Comparison of ENCODE assay signal across 24 mouse cellular contexts in the genomic region with DNA sequence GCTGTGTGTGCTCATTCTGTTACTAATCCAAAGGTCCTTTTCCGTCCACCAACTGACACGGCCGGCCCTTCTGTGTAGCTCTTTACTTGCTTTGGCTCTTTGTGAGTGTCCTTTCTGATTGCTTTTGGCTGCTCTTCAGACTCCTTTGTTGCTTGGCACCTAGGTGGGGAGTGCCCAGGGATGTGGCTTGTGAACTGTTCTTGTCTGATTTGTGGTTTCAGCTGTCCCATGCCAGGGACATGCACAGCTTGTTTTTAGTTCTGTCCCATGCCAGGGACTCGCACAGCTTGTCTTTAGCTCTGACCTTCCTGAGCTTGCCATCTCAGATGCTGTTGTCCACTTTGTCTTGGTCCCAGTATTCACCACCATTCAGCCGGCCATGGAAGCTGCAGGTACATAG. TPM values are rescaled to one million over a fixed set of nuclear protein-coding genes. Genes with fewer than 3 reads are reported as not detected.
DNase-seq lines count a peak whose midpoint lies in the region; ATAC-seq and TF ChIP-seq lines count a peak whose summit lies in the region.
"Had no signal": no experiment of that assay in that cellular context is flagged by ENCODE, and none has a peak within 500 bp of the region (broad histone marks: within the 10 kb centered on the region; RNA-seq: fewer than 3 reads in every experiment).

No protein-coding gene starts in this region.

- H3K9ac ChIP-seq in heart, embryonic 12.5 days = no peak overlapping the region
- H3K9ac ChIP-seq in midbrain, embryonic 11.5 days (ENCODE audit: low read length) = no peak overlapping the region
- H3K9ac ChIP-seq in midbrain, postnatal 0 days (replicated peaks; ENCODE audit: low read length, poor library complexity, severe bottlenecking) = no peak overlapping the region
- H3K9ac ChIP-seq: forebrain, embryonic 13.5 days; hindbrain, embryonic 12.5 days; hindbrain, embryonic 15.5 days had no signal

- no peaks in the 10 kb centered on the region for H3K27me3 ChIP-seq in heart, embryonic 12.5 days (replicated peaks)
- H3K27me3 ChIP-seq in midbrain, embryonic 11.5 days (ENCODE audit: control insufficient read depth, insufficient read depth, low read length) = no peaks in the 10 kb centered on the region
- H3K27me3 ChIP-seq in midbrain, postnatal 0 days (ENCODE audit: insufficient read depth, low read length) = no peaks in the 10 kb centered on the region
- H3K27me3 ChIP-seq: CH12.LX; forebrain, embryonic 13.5 days; hindbrain, embryonic 12.5 days; hindbrain, embryonic 15.5 days; Patski had no signal

- TF ChIP-seq CTCF in midbrain, postnatal 0 days (IDR thresholded peaks at IDR 0.05) = no peak

- H3K4me3 ChIP-seq in heart, embryonic 12.5 days = no peak overlapping the region
- H3K4me3 ChIP-seq in midbrain, embryonic 11.5 days (ENCODE audit: low read depth, low read length) = no peak overlapping the region
- H3K4me3 ChIP-seq in midbrain, postnatal 0 days (ENCODE audit: low read depth, low read length) = no peak overlapping the region
- H3K4me3 ChIP-seq: forebrain, embryonic 10.5 days; forebrain, embryonic 13.5 days; hindbrain, embryonic 12.5 days; hindbrain, embryonic 15.5 days had no signal

- peaks cover 9% of the 10 kb centered on the region for H3K4me1 ChIP-seq in heart, embryonic 12.5 days (replicated peaks)
- peaks cover 11% of the 10 kb centered on the region for H3K4me1 ChIP-seq in midbrain, embryonic 11.5 days (ENCODE audit: control insufficient read depth, insufficient read depth, low read length)
- H3K4me1 ChIP-seq in midbrain, postnatal 0 days (ENCODE audit: insufficient read depth, low read length) = peaks cover 7% of the 10 kb centered on the region; the same call in 1 of the 2 replicates

- no peak for ATAC-seq in heart, embryonic 12.5 days (ENCODE audit: insufficient number of reproducible peaks, low FRiP score)
- no peak for ATAC-seq in midbrain, embryonic 11.5 days (ENCODE audit: low FRiP score)
- ATAC-seq in midbrain, postnatal 0 days (ENCODE audit: low FRiP score) = no peak
- ATAC-seq: forebrain, embryonic 13.5 days; forebrain, embryonic 16.5 days; intestine, postnatal 0 days; Patski had no signal

- DNase-seq in heart, adult 18-20 months = peak; percentile 19 to 46
- DNase-seq in heart, postnatal 4 days = no peak
- peak; percentile 15 to 30 for DNase-seq in heart, adult 9 months (ENCODE audit: low spot score in 2 of 2)
- peak; percentile 69 for DNase-seq in midbrain, embryonic 11.5 days (ENCODE audit: low spot score, missing footprints)
- DNase-seq in midbrain, postnatal 0 days (ENCODE audit: low spot score) = no peak
- DNase-seq: adrenal gland, postnatal 10 days; adrenal gland, postnatal 36 days; B cell, adult 2 months; cerebellum, adult 18-20 months; cerebellum, adult 9-10 months; cerebellum, postnatal 14 days; gastrocnemius, postnatal 10 days; gastrocnemius, postnatal 36 days had no signal

- H3K9me3 ChIP-seq in heart, embryonic 12.5 days (replicated peaks) = no peaks in the 10 kb centered on the region
- H3K9me3 ChIP-seq in midbrain, embryonic 11.5 days (ENCODE audit: control insufficient read depth, low read length) = no peaks in the 10 kb centered on the region
- no peaks in the 10 kb centered on the region for H3K9me3 ChIP-seq in midbrain, postnatal 0 days (ENCODE audit: low read length)
- H3K9me3 ChIP-seq: forebrain, embryonic 10.5 days; forebrain, embryonic 13.5 days; hindbrain, embryonic 12.5 days; hindbrain, embryonic 15.5 days had no signal

- H3K4me2 ChIP-seq in heart, embryonic 12.5 days = no peak overlapping the region
- no peak overlapping the region for H3K4me2 ChIP-seq in midbrain, embryonic 11.5 days
- no peak overlapping the region for H3K4me2 ChIP-seq in midbrain, postnatal 0 days (ENCODE audit: low read depth, low read length, poor library complexity, severe bottlenecking)
- H3K4me2 ChIP-seq: forebrain, embryonic 13.5 days; hindbrain, embryonic 12.5 days; hindbrain, embryonic 15.5 days had no signal

- H3K27ac ChIP-seq in heart, embryonic 12.5 days (ENCODE audit: poor library complexity, severe bottlenecking) = no peak overlapping the region
- no peak overlapping the region for H3K27ac ChIP-seq in midbrain, embryonic 11.5 days (ENCODE audit: low read depth, low read length)
- no peak overlapping the region for H3K27ac ChIP-seq in midbrain, postnatal 0 days (ENCODE audit: low read depth, low read length)
- H3K27ac ChIP-seq: forebrain, embryonic 10.5 days; forebrain, embryonic 13.5 days; hindbrain, embryonic 12.5 days; hindbrain, embryonic 15.5 days had no signal

- peaks cover 19% of the 10 kb centered on the region for H3K36me3 ChIP-seq in heart, embryonic 12.5 days
- H3K36me3 ChIP-seq in midbrain, embryonic 11.5 days (ENCODE audit: control insufficient read depth, insufficient read depth, low read length) = no peaks in the 10 kb centered on the region
- H3K36me3 ChIP-seq in midbrain, postnatal 0 days (ENCODE audit: insufficient read depth, low read length) = no peaks in the 10 kb centered on the region

- WGBS in heart, embryonic 12.5 days = 90% methylated on average over 5 of the region's 5 CpGs
- 92% methylated on average over 5 of the region's 5 CpGs for WGBS in midbrain, embryonic 11.5 days
- 91% methylated on average over 5 of the region's 5 CpGs for WGBS in midbrain, postnatal 0 days

RNA-seq across cellular contexts. Expression of a gene that starts 4.8 kb away (rescaled TPM):
- 10 to 100 TPM; 30.4 to 34.0 TPM for total RNA-seq in heart, adult 18-20 months (2021)
- total RNA-seq in heart, postnatal 4 days (2021) = 10 to 100 TPM; 44.2 to 45.6 TPM
- 13.3 and 14.1 TPM in 2 replicates for polyA plus RNA-seq in heart, embryonic 12.5 days (2016; fragmentation: Nextera tagmentation; extraction: Ambion mirVana)
- polyA plus RNA-seq in midbrain, embryonic 11.5 days (2014; fragmentation: Nextera tagmentation; extraction: Ambion mirVana) = 8.7 and 11.1 TPM in 2 replicates
- total RNA-seq in midbrain, postnatal 0 days (2014; rRNA removed) = 64.8 and 65.0 TPM in 2 replicates
- 8.5 TPM in 2 replicates for polyA plus RNA-seq in midbrain, postnatal 0 days (2015; fragmentation: Nextera tagmentation; extraction: Ambion mirVana)

RNA-seq across cellular contexts. Expression of a gene that starts 59.9 kb away (rescaled TPM):
- total RNA-seq in heart, adult 18-20 months (2021) = under 1 TPM; 0.07 to 0.13 TPM
- total RNA-seq in heart, postnatal 4 days (2021) = under 1 TPM; 0.50 to 0.74 TPM
- polyA plus RNA-seq in heart, embryonic 12.5 days (2016; fragmentation: Nextera tagmentation; extraction: Ambion mirVana) = 1.8 and 2.1 TPM in 2 replicates
- 2.5 and 3.0 TPM in 2 replicates for polyA plus RNA-seq in midbrain, embryonic 11.5 days (2014; fragmentation: Nextera tagmentation; extraction: Ambion mirVana)
- total RNA-seq in midbrain, postnatal 0 days (2014; rRNA removed) = 16.3 and 22.4 TPM in 2 replicates
- 7.5 and 7.6 TPM in 2 replicates for polyA plus RNA-seq in midbrain, postnatal 0 days (2015; fragmentation: Nextera tagmentation; extraction: Ambion mirVana)
- total RNA-seq: granulocyte monocyte progenitor cell, adult 5-6 weeks had no signal
- polyA plus RNA-seq: G1E had no signal

Comparison
In these comparisons a context has a peak if more than half of its experiments do, and no peak if none do; other contexts are left out.
1. DNase-seq: peak in heart, adult 18-20 months (2 of 2), heart, adult 9 months (2 of 2) and midbrain, embryonic 11.5 days (single experiment); none in heart, postnatal 4 days (single experiment) and midbrain, postnatal 0 days (single experiment).